Mouse (Mus musculus) heart, embryonic 14.5 days (tissue): Measurements from ENCODE around the gene Hist2h4. TPM values are rescaled to one million over a fixed set of nuclear protein-coding genes. Genes with fewer than 3 reads are reported as not detected.
"Not testable (repeated sequence)": the region's sequence is repeated elsewhere in the genome, so short reads cannot be mapped to it uniquely, and the experiment has no call there.

Source experiments
- ATAC-seq: fragments of 200-750 bp; cut with Nextera tagmentation; 2 replicates; pipeline ENCODE4 v1.8.0; 2017; ENCODE audit warnings: low read depth, moderate TSS enrichment; ENCODE audit not compliant: insufficient number of reproducible peaks, insufficient read depth, low FRiP score
- H3K27ac ChIP-seq, 2 experiments: fragments of 200-500 bp in 1 of 2; fragments of 300-500 bp in 1 of 2; sonication (generic) in 1 of 2; replicated peaks in 1 of 2; 2 replicates each; pipeline ENCODE4 v1.5.1; 2012 to 2014; ENCODE audit warnings: low read depth in 2 of 2, low read length in 2 of 2, control low read depth in 1 of 2, mild to moderate bottlenecking in 1 of 2, mixed read lengths in 1 of 2; ENCODE audit not compliant: control insufficient read depth in 1 of 2, insufficient read depth in 1 of 2
- H3K27me3 ChIP-seq: fragments of 300-500 bp; sonication (generic); 2 replicates; pipeline ENCODE4 v1.6.1; 2014; ENCODE audit warnings: mild to moderate bottlenecking, low read length, control low read depth; ENCODE audit not compliant: control insufficient read depth, insufficient read depth
- H3K36me3 ChIP-seq: fragments of 300-500 bp; sonication (generic); 2 replicates; pipeline ENCODE4 v1.6.1; 2014; ENCODE audit warnings: mild to moderate bottlenecking, control low read depth, low read length, mixed read lengths; ENCODE audit not compliant: control insufficient read depth, insufficient read depth
- H3K4me1 ChIP-seq, 2 experiments: fragments of 200-500 bp in 1 of 2; fragments of 300-500 bp in 1 of 2; sonication (generic) in 1 of 2; 2 replicates each; pipeline ENCODE4 v1.6.1; 2012 to 2014; ENCODE audit warnings: low read length in 2 of 2, control low read depth in 1 of 2, mixed read lengths in 1 of 2; ENCODE audit not compliant: control insufficient read depth in 2 of 2, insufficient read depth in 2 of 2
- H3K4me2 ChIP-seq: fragments of 300-500 bp; sonication (generic); 2 replicates; pipeline ENCODE4 v1.6.1; 2014; ENCODE audit warnings: mild to moderate bottlenecking, low read length
- H3K4me3 ChIP-seq, 2 experiments: fragments of 200-500 bp in 1 of 2; fragments of 300-500 bp in 1 of 2; sonication (generic) in 1 of 2; 2 replicates each; pipeline ENCODE4 v1.5.1; 2012 to 2014; ENCODE audit warnings: low read length in 2 of 2, mild to moderate bottlenecking in 2 of 2, control low read depth in 1 of 2, low read depth in 1 of 2, moderate library complexity in 1 of 2; ENCODE audit not compliant: control insufficient read depth in 1 of 2, insufficient read depth in 1 of 2
- H3K9ac ChIP-seq: fragments of 300-500 bp; sonication (generic); 2 replicates; pipeline ENCODE4 v1.6.1; 2014; ENCODE audit warnings: mild to moderate bottlenecking, low read length
- H3K9me3 ChIP-seq: fragments of 300-500 bp; sonication (generic); 2 replicates; pipeline ENCODE4 v1.6.1; 2016; ENCODE audit warnings: low read length, control low read depth; ENCODE audit not compliant: control insufficient read depth
- WGBS: fragments of 180-500 bp; shearing (Covaris S2); extraction: QIAGEN DNeasy Blood & Tissue Kit; methylation state at CpG from one replicate; pipeline ENCODE4 v1.1.7; 2014; 5-methylcytosine and 5-hydroxymethylcytosine counted together
- polyA plus RNA-seq: library from polyadenylated mRNA; unstranded; fragments of >200 nt; fragmentation: Nextera tagmentation; extraction: Ambion mirVana; gene quantifications from 2 replicates; pipeline ENCODE4 v1.2.1, GENCODE M21; 2014

The Hist2h4 gene
- polyA plus RNA-seq, 1 experiment from 2014 or later = 5.0 TPM

DNA sequence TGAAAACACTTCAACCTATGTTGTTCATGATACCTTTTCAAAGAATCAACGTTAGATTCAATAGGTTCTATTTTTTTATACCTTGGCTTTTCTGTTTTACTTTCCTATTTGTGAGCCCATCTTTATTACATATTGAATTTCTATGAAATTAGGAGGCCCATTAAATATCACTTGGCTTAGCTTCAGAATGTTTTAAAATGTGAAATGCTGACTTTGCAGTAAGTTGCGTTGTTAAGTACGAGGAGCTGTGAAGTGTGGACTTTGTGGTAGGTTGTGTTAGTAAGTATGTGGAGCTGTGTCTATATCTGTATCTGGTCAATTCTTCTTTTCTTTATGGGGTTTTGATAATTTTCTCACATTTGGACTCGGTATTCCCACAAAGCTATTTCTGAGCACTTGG lies 35.2 kb upstream of the Hist2h4 start:
- no peak overlapping the region for H3K4me3 ChIP-seq
- ATAC-seq = no peak
- no peak overlapping the region for H3K4me2 ChIP-seq
- H3K27ac ChIP-seq = no peak overlapping the region
- no peaks in the 10 kb centered on the region for H3K9me3 ChIP-seq
- no peaks in the 10 kb centered on the region for H3K36me3 ChIP-seq
- no peak overlapping the region for H3K9ac ChIP-seq
- no peaks in the 10 kb centered on the region for H3K27me3 ChIP-seq
- H3K4me1 ChIP-seq = no peaks in the 10 kb centered on the region
- WGBS = 90% methylated on average over 4 of the region's 4 CpGs

DNA sequence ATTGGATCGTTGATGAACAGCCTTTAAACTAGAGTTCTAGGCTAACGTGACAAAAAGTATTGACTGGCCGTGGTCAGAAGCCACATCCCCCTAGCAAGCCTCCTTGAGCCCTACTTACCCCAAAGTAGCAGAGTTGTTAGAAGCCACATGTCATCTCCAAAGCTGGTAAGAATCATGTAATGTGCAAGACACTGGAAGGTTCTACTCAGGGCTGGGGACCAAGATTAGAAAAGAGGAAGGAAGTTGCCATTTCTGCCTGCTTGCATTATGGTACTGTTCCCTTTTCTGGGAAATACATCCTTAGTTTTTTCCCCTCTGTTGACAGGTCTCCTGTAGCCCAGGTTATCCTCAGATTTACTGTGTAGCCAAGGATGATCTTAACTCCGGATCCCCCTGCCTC lies 30.7 kb upstream of the Hist2h4 start, which contains the start of gene Fcgr1:
Gene Fcgr1 (minus strand): TSS at position 183 of the 400 bp plus-strand sequence.
- WGBS = 67% methylated on average over 4 of the region's 4 CpGs
- Histone ChIP-seq H3K4me1 (no peaks in the 10 kb centered on the region), H3K27me3 (no peaks in the 10 kb centered on the region), H3K4me2 (no peak within 1 kb of the TSS), H3K9ac (no peak within 1 kb of the TSS), H3K36me3 (no peaks in the 10 kb centered on the region), H3K9me3 (no peaks in the 10 kb centered on the region), H3K4me3 (no peak within 1 kb of the TSS), H3K27ac (no peak within 1 kb of the TSS)
- no peak for ATAC-seq

DNA sequence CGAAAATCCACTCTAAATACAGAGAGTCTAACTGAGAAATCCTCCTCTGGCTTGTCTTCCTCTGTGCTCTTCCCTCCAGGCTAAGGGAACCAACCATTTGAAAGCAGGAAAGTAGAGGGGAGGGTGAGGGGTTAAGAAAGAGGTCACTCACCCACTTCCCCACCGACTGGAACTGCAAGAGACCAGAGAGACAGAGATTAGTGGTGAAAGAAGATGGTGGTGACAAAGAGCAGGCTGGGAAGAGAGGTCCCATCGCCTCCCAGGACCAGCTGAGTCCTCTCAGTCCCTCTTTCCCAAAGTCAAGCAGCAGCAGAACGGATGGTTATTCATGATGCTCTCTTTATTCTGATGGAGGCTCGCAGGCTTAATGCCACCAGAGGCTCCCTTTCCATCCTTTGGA lies 30.3 kb upstream of the Hist2h4 start:
- WGBS = 55% methylated on average over 5 of the region's 5 CpGs

DNA sequence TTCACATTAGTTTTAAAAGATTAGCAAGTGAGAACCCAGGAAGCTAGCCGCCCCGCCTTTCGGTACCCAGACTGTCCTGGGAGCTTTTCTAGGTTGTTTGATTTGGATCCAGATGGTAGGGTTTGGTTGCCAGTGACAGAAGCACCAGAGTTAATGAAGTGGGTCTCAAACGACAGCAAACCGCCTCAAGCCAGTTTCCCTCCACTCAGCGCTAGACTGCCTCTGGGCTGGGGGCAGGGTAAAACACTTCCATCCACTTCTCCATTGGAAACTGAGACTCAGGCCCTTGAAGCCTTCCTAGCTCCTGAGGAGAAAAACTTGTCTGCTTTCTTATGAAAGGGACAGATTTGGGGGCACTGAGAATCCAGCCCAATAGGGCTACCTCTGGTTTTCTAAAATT lies 29.5 kb upstream of the Hist2h4 start:
- Histone ChIP-seq H3K27ac (no peak overlapping the region), H3K4me3 (no peak overlapping the region), H3K9ac (no peak overlapping the region), H3K9me3 (no peaks in the 10 kb centered on the region), H3K4me1 (no peaks in the 10 kb centered on the region), H3K27me3 (no peaks in the 10 kb centered on the region), H3K36me3 (no peaks in the 10 kb centered on the region), H3K4me2 (no peak overlapping the region)
- 58% methylated on average over 6 of the region's 6 CpGs for WGBS
- no peak for ATAC-seq

More for the DNA sequence above, 30.3 kb upstream of the Hist2h4 start:
- no peak overlapping the region for H3K9ac ChIP-seq
- no peaks in the 10 kb centered on the region for H3K27me3 ChIP-seq
- H3K9me3 ChIP-seq = no peaks in the 10 kb centered on the region
- no peak overlapping the region for H3K4me2 ChIP-seq
- H3K4me1 ChIP-seq = no peaks in the 10 kb centered on the region
- no peaks in the 10 kb centered on the region for H3K36me3 ChIP-seq
- H3K4me3 ChIP-seq = no peak overlapping the region
- no peak overlapping the region for H3K27ac ChIP-seq
- ATAC-seq = no peak

DNA sequence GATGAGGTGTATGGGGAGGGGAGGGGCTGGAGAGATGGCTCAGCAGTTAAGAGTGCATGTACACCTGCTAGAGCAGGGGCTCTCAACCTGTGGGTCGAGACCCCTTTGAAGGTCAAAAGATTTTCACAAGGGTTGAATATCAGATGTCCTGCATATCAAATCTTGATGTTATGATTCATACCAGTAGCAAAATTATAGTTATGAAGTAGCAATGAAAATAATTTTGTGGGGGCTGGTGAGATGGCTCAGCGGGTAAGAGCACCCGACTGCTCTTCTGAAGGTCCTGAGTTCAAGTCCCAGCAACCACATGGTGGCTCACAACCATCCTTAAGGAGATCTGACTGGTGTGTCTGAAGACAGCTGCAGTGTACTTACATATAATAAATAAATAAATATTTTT lies 27.6 kb upstream of the Hist2h4 start:
- not testable (repeated sequence) for H3K36me3 ChIP-seq, ATAC-seq, H3K4me2 ChIP-seq, H3K27ac ChIP-seq, H3K27me3 ChIP-seq, H3K4me1 ChIP-seq, H3K4me3 ChIP-seq, H3K9ac ChIP-seq, H3K9me3 ChIP-seq
- WGBS = 93% methylated on average over 3 of the region's 3 CpGs

DNA sequence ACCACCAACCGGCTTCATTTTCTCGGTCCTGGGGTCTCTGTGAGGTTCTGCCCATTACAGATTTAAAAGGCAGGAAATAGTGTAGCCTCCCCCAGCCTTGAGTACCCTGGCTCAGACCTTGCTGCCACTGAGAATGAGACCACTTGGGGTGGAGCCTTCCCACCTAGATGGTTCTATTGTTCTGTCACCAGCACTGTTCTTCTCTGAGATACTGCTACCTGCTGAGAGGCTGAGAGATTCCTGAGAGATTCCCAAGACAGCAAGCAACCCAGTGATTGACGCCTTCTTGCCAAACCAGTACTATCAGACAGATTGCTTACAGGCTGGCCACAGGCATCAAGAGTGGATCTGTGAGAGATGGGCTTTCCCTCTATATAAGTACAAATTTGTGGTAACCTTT lies 26.1 kb upstream of the Hist2h4 start:
- Histone ChIP-seq H3K27me3 (0 out of 2 replicates have a peak, but pooled peaks cover 4% of the 10 kb centered on the region), H3K36me3 (no peaks in the 10 kb centered on the region), H3K4me2 (no peak overlapping the region), H3K27ac (no peak overlapping the region), H3K4me3 (no peak overlapping the region), H3K9ac (no peak overlapping the region), H3K9me3 (no peaks in the 10 kb centered on the region), H3K4me1 (peaks cover under 1% of the 10 kb centered on the region in 2 experiments; a peak in 1 of 4 replicates)
- ATAC-seq = no peak
- 54% methylated on average over 3 of the region's 3 CpGs for WGBS

DNA sequence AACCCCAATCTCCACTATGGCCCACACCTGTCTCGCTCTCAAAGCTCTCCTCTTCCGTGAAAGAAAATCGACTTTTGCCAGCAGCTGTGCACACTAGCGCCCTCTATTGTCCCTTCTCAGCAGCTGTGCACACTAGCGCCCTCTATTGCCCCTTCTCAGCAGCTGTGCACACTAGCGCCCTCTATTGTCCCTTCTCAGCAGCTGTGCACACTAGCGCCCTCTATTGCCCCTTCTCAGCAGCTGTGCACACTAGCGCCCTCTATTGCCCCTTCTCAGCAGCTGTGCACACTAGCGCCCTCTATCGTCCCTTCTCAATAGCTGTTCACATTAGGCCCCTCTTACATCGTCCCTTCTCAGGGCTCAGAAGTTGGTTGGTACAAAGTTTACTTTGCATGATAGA lies 24.2 kb upstream of the Hist2h4 start:
- H3K4me2 ChIP-seq, H3K4me3 ChIP-seq, H3K4me1 ChIP-seq, H3K9me3 ChIP-seq, ATAC-seq, H3K27ac ChIP-seq, H3K9ac ChIP-seq, H3K36me3 ChIP-seq: not testable (repeated sequence)
- H3K27me3 ChIP-seq = peaks cover 18% of the 10 kb centered on the region
- WGBS = 91% methylated on average over 11 of the region's 11 CpGs

DNA sequence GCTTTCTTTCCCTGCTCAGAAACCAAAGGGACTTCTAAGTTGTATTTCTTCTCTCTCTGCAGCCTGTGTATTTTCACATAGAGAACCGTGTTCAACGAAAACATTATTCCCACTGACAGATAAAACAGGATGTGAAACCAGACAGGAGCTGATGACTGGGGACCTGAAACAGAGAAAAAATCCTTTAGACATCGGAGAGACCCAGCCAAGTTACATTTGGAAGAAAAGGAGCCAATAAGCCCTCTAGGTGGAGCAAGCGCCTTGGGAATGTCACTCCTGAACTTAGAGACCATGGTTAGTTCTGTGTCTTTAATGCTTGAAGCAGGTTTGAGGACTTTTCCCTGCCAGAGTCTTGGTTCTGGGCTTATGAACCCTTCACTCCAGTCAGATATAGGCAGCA lies 21.3 kb upstream of the Hist2h4 start:
- ATAC-seq = no peak
- H3K4me3 ChIP-seq = no peak overlapping the region
- WGBS = 11% methylated on average over 4 of the region's 4 CpGs
- no peaks in the 10 kb centered on the region for H3K9me3 ChIP-seq
- peak overlapping the region; percentile 21 for H3K4me2 ChIP-seq
- peaks cover 21% of the 10 kb centered on the region for H3K27me3 ChIP-seq
- no peak overlapping the region for H3K27ac ChIP-seq
- no peaks in the 10 kb centered on the region for H3K36me3 ChIP-seq
- no peak overlapping the region for H3K9ac ChIP-seq
- peaks cover 2 to 7% of the 10 kb centered on the region in 2 experiments; a peak in 2 of 4 replicates for H3K4me1 ChIP-seq
